Mouse (Mus musculus) liver, embryonic 12.5 days (tissue): ENCODE measurements around the gene Bcl2l13. TPM values are rescaled to one million over a fixed set of nuclear protein-coding genes. Genes with fewer than 3 reads are reported as not detected.
A peak's percentile ranks its signal among the peaks of the same experiment; 100 is the strongest.
"Not testable (repeated sequence)": the region's sequence is repeated elsewhere in the genome, so short reads cannot be mapped to it uniquely, and the experiment has no call there.

Experiments used
- ATAC-seq: fragments of 200-750 bp; cut with Nextera tagmentation; 2 replicates; pipeline ENCODE4 v1.8.0; 2017; ENCODE audit warnings: moderate number of reproducible peaks, mild to moderate bottlenecking, moderate library complexity
- H3K27ac ChIP-seq: fragments of 300-500 bp; sonication (generic); 2 replicates; pipeline ENCODE4 v1.5.1; 2016; ENCODE audit warnings: mild to moderate bottlenecking
- H3K27me3 ChIP-seq: fragments of 300-500 bp; sonication (generic); replicated peaks from 2 replicates; pipeline ENCODE4 v1.6.1; 2016; ENCODE audit warnings: mild to moderate bottlenecking, moderate library complexity
- H3K36me3 ChIP-seq: fragments of 300-500 bp; sonication (generic); 2 replicates; pipeline ENCODE4 v1.6.1; 2016; ENCODE audit warnings: mild to moderate bottlenecking, moderate library complexity
- H3K4me1 ChIP-seq: fragments of 300-500 bp; sonication (generic); 2 replicates; pipeline ENCODE4 v1.6.1; 2016
- H3K4me2 ChIP-seq: fragments of 300-500 bp; sonication (generic); 2 replicates; pipeline ENCODE4 v1.6.1; 2016; ENCODE audit warnings: mild to moderate bottlenecking, moderate library complexity
- H3K4me3 ChIP-seq: fragments of 300-500 bp; sonication (generic); 2 replicates; pipeline ENCODE4 v1.5.1; 2016; ENCODE audit warnings: mild to moderate bottlenecking, moderate library complexity
- H3K9ac ChIP-seq: fragments of 300-500 bp; sonication (generic); 2 replicates; pipeline ENCODE4 v1.6.1; 2016; ENCODE audit warnings: mild to moderate bottlenecking, moderate library complexity
- H3K9me3 ChIP-seq: fragments of 300-500 bp; sonication (generic); replicated peaks from 2 replicates; pipeline ENCODE4 v1.6.1; 2016; ENCODE audit warnings: mild to moderate bottlenecking, moderate library complexity
- WGBS: fragments of 180-500 bp; shearing (Covaris S2); methylation state at CpG from one replicate; pipeline ENCODE4 v1.1.7; 2016; ENCODE audit not compliant: insufficient replicate concordance; 5-methylcytosine and 5-hydroxymethylcytosine counted together
- polyA plus RNA-seq: library from polyadenylated mRNA; unstranded; fragments of >200 nt; fragmentation: Nextera tagmentation; extraction: Ambion mirVana; gene quantifications from 2 replicates; pipeline ENCODE4 v1.2.1, GENCODE M21; 2016

The Bcl2l13 gene
- polyA plus RNA-seq, 1 experiment from 2014 or later, result 50.6 TPM

GRCm38 (mm10) chr6:120916972-120917881 is 81.2 kb downstream of the Bcl2l13 start:
- 18% methylated on average over 12 of the region's 14 CpGs for WGBS
- H3K36me3 ChIP-seq, H3K9me3 ChIP-seq, H3K27me3 ChIP-seq, H3K27ac ChIP-seq: not testable (repeated sequence)
- Histone ChIP-seq H3K4me1 (peaks cover 49% of the 10 kb centered on the region), H3K9ac (peak overlapping the region; percentile 79), H3K4me2 (peak overlapping the region; percentile 99), H3K4me3 (peak overlapping the region; percentile 72)
- ATAC-seq, result peak; percentile 53

GRCm38 (mm10) chr6:120917975-120918374 is 82.0 kb downstream of the Bcl2l13 start:
- no peak overlapping the region for H3K9ac ChIP-seq
- no peaks in the 10 kb centered on the region for H3K27me3 ChIP-seq
- no peak overlapping the region for H3K4me2 ChIP-seq
- H3K36me3 ChIP-seq, result no peaks in the 10 kb centered on the region
- H3K9me3 ChIP-seq, result no peaks in the 10 kb centered on the region
- H3K4me3 ChIP-seq, result no peak overlapping the region
- no peak overlapping the region for H3K27ac ChIP-seq
- ATAC-seq, result no peak
- H3K4me1 ChIP-seq, result peaks cover 42% of the 10 kb centered on the region
- WGBS, result 45% methylated on average over 3 of the region's 3 CpGs

GRCm38 (mm10) chr6:120924791-120925321 is 88.8 kb downstream of the Bcl2l13 start:
- not testable (repeated sequence) for H3K27me3 ChIP-seq, H3K9me3 ChIP-seq, H3K4me3 ChIP-seq, H3K9ac ChIP-seq, H3K4me1 ChIP-seq, H3K4me2 ChIP-seq, H3K36me3 ChIP-seq
- 64% methylated on average over 2 of the region's 2 CpGs for WGBS
- peak; percentile 68 for ATAC-seq
- H3K27ac ChIP-seq, result 0 out of 2 replicates have a peak overlapping the region, but pooled peaks have one; percentile 37

GRCm38 (mm10) chr6:120926880-120927279 is 90.9 kb downstream of the Bcl2l13 start:
- Histone ChIP-seq H3K4me1 (peaks cover 26% of the 10 kb centered on the region), H3K27ac (no peak overlapping the region), H3K4me3 (no peak overlapping the region), H3K9ac (no peak overlapping the region), H3K9me3 (no peaks in the 10 kb centered on the region), H3K36me3 (peaks cover 18% of the 10 kb centered on the region), H3K27me3 (no peaks in the 10 kb centered on the region), H3K4me2 (no peak overlapping the region)
- 48% methylated on average over 2 of the region's 2 CpGs for WGBS
- ATAC-seq, result no peak

DNA sequence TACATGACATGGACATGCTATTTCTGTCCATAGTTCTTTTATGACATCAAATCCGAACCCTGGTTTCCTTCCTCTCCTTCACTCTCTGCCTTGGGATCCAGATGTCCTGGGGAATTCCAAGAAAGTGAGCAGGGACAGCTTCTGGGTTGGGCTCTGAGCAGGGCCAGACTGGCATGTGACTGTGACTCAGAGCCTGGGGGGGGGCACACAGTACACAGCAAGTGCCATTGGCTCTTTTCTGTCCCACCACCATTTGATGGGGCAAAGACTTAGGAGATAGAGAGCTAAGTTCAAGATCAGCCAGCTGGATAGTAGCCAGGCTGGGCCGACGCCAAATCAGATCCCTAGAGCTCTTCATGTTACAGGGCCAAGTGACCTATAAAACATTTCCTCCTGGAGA is 91.8 kb downstream of the Bcl2l13 start:
- H3K36me3 ChIP-seq, result peaks cover 27% of the 10 kb centered on the region
- ATAC-seq, result no peak
- H3K4me1 ChIP-seq, result peaks cover 33% of the 10 kb centered on the region
- H3K4me3 ChIP-seq, result no peak overlapping the region
- H3K27ac ChIP-seq, result no peak overlapping the region
- no peaks in the 10 kb centered on the region for H3K9me3 ChIP-seq
- no peaks in the 10 kb centered on the region for H3K27me3 ChIP-seq
- WGBS, result 70% methylated on average over 3 of the region's 3 CpGs
- no peak overlapping the region for H3K4me2 ChIP-seq
- no peak overlapping the region for H3K9ac ChIP-seq

GRCm38 (mm10) chr6:120929421-120929820 is 93.4 kb downstream of the Bcl2l13 start:
- no peak for ATAC-seq
- no peak overlapping the region for H3K4me2 ChIP-seq
- H3K27ac ChIP-seq, result no peak overlapping the region
- no peak overlapping the region for H3K4me3 ChIP-seq
- WGBS, result 54% methylated on average over 1 of the region's 1 CpGs
- H3K36me3 ChIP-seq, result peaks cover 44% of the 10 kb centered on the region
- H3K9ac ChIP-seq, result no peak overlapping the region
- peaks cover 38% of the 10 kb centered on the region for H3K4me1 ChIP-seq
- no peaks in the 10 kb centered on the region for H3K9me3 ChIP-seq
- no peaks in the 10 kb centered on the region for H3K27me3 ChIP-seq

- Histone ChIP-seq H3K4me1 (peaks cover 38% of the 10 kb centered on the region), H3K36me3 (peaks cover 56% of the 10 kb centered on the region), H3K9ac (no peak overlapping the region), H3K9me3 (no peaks in the 10 kb centered on the region), H3K4me2 (no peak overlapping the region), H3K27me3 (no peaks in the 10 kb centered on the region), H3K4me3 (no peak overlapping the region), H3K27ac (peak overlapping the region; percentile 46)
- ATAC-seq, result peak; percentile 67
- WGBS, result 59% methylated on average over 6 of the region's 6 CpGs
These were observed 94.7 kb downstream of the Bcl2l13 start for GRCm38 (mm10) chr6:120930450-120931306.

DNA sequence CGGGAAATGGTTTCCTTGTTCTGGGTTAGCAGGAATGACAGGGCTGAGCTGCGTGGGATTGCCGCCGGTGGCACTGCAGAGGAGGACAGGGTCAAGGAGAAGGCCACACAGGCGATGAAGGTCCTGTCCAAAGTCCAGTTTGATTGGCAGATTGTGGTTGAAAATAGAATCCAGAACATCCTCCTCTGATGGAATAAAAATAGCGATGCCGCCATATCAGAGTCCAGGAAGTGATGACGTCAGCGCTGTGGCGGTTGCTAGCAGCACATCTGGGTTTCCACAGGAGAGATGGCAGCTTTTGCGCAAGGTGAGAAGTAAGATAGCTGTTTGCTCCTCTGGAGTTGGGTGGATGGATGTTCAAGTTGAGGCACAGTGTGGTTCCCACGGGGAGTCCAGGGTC is 96.6 kb downstream of the Bcl2l13 start:
- ATAC-seq, result no peak
- Histone ChIP-seq H3K36me3 (peaks cover 56% of the 10 kb centered on the region), H3K9ac (no peak overlapping the region), H3K4me2 (no peak overlapping the region), H3K27me3 (no peaks in the 10 kb centered on the region), H3K4me3 (no peak overlapping the region), H3K27ac (no peak overlapping the region), H3K4me1 (peaks cover 32% of the 10 kb centered on the region), H3K9me3 (no peaks in the 10 kb centered on the region)
- 49% methylated on average over 12 of the region's 12 CpGs for WGBS

DNA sequence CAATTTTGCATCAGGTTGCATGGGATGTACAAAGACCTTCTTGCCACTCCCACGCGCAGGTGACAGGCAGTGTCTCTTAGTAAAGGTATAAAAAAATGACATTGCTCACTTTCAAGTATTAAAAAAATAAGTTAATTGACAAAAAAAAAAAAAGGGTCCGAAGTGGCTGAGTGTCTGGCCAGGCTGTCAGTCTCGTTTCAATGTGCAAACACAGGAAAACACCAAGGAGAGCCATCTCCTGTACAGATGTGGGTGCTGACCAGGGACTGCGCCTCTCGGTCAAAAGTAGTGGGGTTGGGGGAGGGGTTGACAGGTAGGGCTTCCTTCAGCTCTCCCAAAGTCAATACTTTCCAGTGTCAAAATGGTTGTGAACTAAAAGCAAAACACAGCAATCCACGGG is 97.7 kb downstream of the Bcl2l13 start:
- peaks cover 56% of the 10 kb centered on the region for H3K36me3 ChIP-seq
- 77% methylated on average over 7 of the region's 7 CpGs for WGBS
- peaks cover 39% of the 10 kb centered on the region for H3K4me1 ChIP-seq
- no peak overlapping the region for H3K4me2 ChIP-seq
- H3K4me3 ChIP-seq, result no peak overlapping the region
- H3K9me3 ChIP-seq, result no peaks in the 10 kb centered on the region
- H3K9ac ChIP-seq, result no peak overlapping the region
- no peaks in the 10 kb centered on the region for H3K27me3 ChIP-seq
- no peak for ATAC-seq
- H3K27ac ChIP-seq, result no peak overlapping the region

- 73% methylated on average over 4 of the region's 4 CpGs for WGBS
- H3K4me1 ChIP-seq, result peaks cover 39% of the 10 kb centered on the region
- no peak for ATAC-seq
- no peaks in the 10 kb centered on the region for H3K9me3 ChIP-seq
- no peak overlapping the region for H3K27ac ChIP-seq
- H3K36me3 ChIP-seq, result peaks cover 53% of the 10 kb centered on the region
- no peak overlapping the region for H3K4me2 ChIP-seq
- H3K4me3 ChIP-seq, result no peak overlapping the region
- H3K9ac ChIP-seq, result no peak overlapping the region
- no peaks in the 10 kb centered on the region for H3K27me3 ChIP-seq
These were observed 98.2 kb downstream of the Bcl2l13 start for GRCm38 (mm10) chr6:120934176-120934575.

GRCm38 (mm10) chr6:120937104-120937617 is 101.1 kb downstream of the Bcl2l13 start:
- Histone ChIP-seq H3K4me2 (no peak overlapping the region), H3K4me3 (no peak overlapping the region), H3K27me3 (no peaks in the 10 kb centered on the region), H3K27ac (no peak overlapping the region), H3K9me3 (no peaks in the 10 kb centered on the region), H3K4me1 (peaks cover 18% of the 10 kb centered on the region), H3K36me3 (peaks cover 44% of the 10 kb centered on the region), H3K9ac (no peak overlapping the region)
- ATAC-seq, result no peak
- 82% methylated on average over 16 of the region's 16 CpGs for WGBS
